Mouse (Mus musculus) forebrain, embryonic 10.5 days (tissue): ENCODE results near the gene Gm3020. TPM values are rescaled to one million over a fixed set of nuclear protein-coding genes. Genes with fewer than 3 reads are reported as not detected.
"Not testable (repeated sequence)": the region's sequence is repeated elsewhere in the genome, so short reads cannot be mapped to it uniquely, and the experiment has no call there.

Experiments
- DNase-seq: peaks from one replicate; pipeline ENCODE4 v3.0.0-alpha.2; 2017; ENCODE audit warnings: low spot score; ENCODE audit errors: extremely low spot score
- H3K27ac ChIP-seq: fragments of 300-500 bp; sonication (generic); 2 replicates; pipeline ENCODE4 v1.5.1; 2016; ENCODE audit warnings: mild to moderate bottlenecking
- H3K27me3 ChIP-seq: fragments of 300-500 bp; sonication (generic); 2 replicates; pipeline ENCODE4 v1.6.1; 2016; ENCODE audit warnings: mild to moderate bottlenecking; ENCODE audit not compliant: poor library complexity, severe bottlenecking
- H3K36me3 ChIP-seq: fragments of 300-500 bp; sonication (generic); replicated peaks from 2 replicates; pipeline ENCODE4 v1.6.1; 2016; ENCODE audit warnings: mild to moderate bottlenecking, moderate library complexity
- H3K4me1 ChIP-seq: fragments of 300-500 bp; sonication (generic); 2 replicates; pipeline ENCODE4 v1.6.1; 2016
- H3K4me3 ChIP-seq: fragments of 300-500 bp; sonication (generic); 2 replicates; pipeline ENCODE4 v1.5.1; 2016; ENCODE audit warnings: mild to moderate bottlenecking, moderate library complexity
- H3K9me3 ChIP-seq: fragments of 300-500 bp; sonication (generic); 2 replicates; pipeline ENCODE4 v1.6.1; 2016; ENCODE audit warnings: mild to moderate bottlenecking, moderate library complexity
- WGBS: fragments of 180-500 bp; shearing (Covaris S2); methylation state at CpG from one replicate; pipeline ENCODE4 v1.1.7; 2016; 5-methylcytosine and 5-hydroxymethylcytosine counted together
- polyA plus RNA-seq: library from polyadenylated mRNA; unstranded; fragments of >200 nt; fragmentation: Nextera tagmentation; extraction: Ambion mirVana; gene quantifications from 2 replicates; pipeline ENCODE4 v1.2.1, GENCODE M21; 2016

Gene Gm3020
- 1.0 and 1.3 TPM in 2 replicates for polyA plus RNA-seq

DNA sequence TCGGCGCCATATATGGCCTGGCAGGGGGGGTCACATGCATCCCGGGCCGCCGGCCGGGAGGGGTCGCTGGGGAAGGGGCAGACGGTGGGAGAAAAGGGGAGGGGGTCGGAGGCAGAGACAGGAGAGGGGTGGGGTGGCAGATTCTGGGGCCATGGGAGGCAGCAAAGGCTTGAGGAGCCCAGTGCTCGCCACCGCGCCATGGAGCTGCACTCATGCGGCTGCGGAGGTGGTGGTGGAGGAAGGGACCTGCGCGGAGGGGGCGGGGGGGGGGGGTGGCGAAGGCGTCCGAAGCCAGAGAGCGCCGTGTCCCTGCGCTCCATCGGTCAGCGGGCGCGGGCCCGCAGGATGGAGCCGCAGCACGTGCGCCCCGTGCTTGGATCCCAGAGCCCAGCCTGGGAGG is at the start of gene Gm3020:
Gm3020 (plus strand) TSS at position 301 of the 400 bp plus-strand sequence.
- not testable (repeated sequence) for H3K27ac ChIP-seq, H3K36me3 ChIP-seq, H3K4me3 ChIP-seq, H3K27me3 ChIP-seq, H3K9me3 ChIP-seq, H3K4me1 ChIP-seq, DNase-seq
- no CpG with 5 or more reads among the region's 32 CpGs for WGBS

DNA sequence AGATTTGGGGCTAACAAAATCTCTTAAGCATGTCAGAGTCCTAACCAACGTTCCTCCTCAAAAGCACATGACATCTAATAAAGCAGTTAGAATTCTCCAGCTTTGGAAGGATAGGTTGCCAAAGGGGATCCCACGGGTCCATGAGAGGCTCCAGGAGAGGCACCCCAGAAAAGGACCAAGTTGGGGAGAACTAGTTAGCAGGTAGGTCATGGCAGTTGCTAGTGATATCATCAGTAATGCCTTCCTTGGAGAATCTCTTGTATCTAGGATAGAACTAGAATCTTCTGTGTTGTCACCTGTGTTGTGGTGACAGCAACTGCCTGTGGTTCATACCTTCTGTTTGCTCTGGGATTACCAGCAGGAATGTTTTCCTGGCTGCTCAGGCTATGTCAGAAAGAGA is 17.6 kb upstream of the Gm3020 start, which contains the start of gene Gm3012:
Gm3012 (plus strand) TSS at position 301 of the 400 bp plus-strand sequence.
- not testable (repeated sequence) for H3K4me1 ChIP-seq, DNase-seq, H3K27ac ChIP-seq, H3K27me3 ChIP-seq, H3K36me3 ChIP-seq, H3K9me3 ChIP-seq, H3K4me3 ChIP-seq
- WGBS: no CpG with 5 or more reads among the region's 2 CpGs

GRCm38 (mm10) chr14:3688483-3688882 is 36.7 kb downstream of the Gm3020 start, which contains the start of gene Gm3043:
Gm3043 (plus strand) TSS chr14:3688783.
- WGBS: no CpG with 5 or more reads among the region's 3 CpGs
- H3K36me3 ChIP-seq, H3K27me3 ChIP-seq, H3K27ac ChIP-seq, H3K4me3 ChIP-seq, DNase-seq, H3K9me3 ChIP-seq, H3K4me1 ChIP-seq: not testable (repeated sequence)

Other genes starting within 250 kb of the Gm3020 start
- 1.0 and 1.3 TPM in 2 replicates for gene Gm10409, start 239.4 kb upstream of the Gm3020 start, polyA plus RNA-seq
- gene Gm3005, start 223.9 kb upstream of the Gm3020 start, polyA plus RNA-seq: 1.1 and 1.3 TPM in 2 replicates
- not detected in 2 replicates for gene Gm10408, start 202.7 kb upstream of the Gm3020 start, polyA plus RNA-seq
- not detected in 2 replicates for gene Gm3012, start 17.5 kb upstream of the Gm3020 start, polyA plus RNA-seq
- not detected in 2 replicates for gene Gm3043, start 36.8 kb downstream of the Gm3020 start, polyA plus RNA-seq
- 0.32 and 0.52 TPM in 2 replicates for gene Gm3002, start 158.0 kb downstream of the Gm3020 start, polyA plus RNA-seq
- not detected in 2 replicates for gene Gm3033, start 194.2 kb downstream of the Gm3020 start, polyA plus RNA-seq
- 0.14 and 0.49 TPM in 2 replicates for gene Gm2916, start 232.1 kb downstream of the Gm3020 start, polyA plus RNA-seq